Mouse (Mus musculus) G1E (cell line): ENCODE measurements around the gene Artn.

Source experiments
- CTCF ChIP-seq: IDR thresholded peaks from 2 replicates; pipeline ENCODE4 v1.5.1; 2012; ENCODE audit warnings: low read depth, low read length, inconsistent platforms, mixed read lengths
- GATA1 ChIP-seq: IDR thresholded peaks from 2 replicates; pipeline ENCODE4 v1.6.1; 2012; ENCODE audit warnings: borderline replicate concordance, low read length, inconsistent platforms, mixed read lengths

GRCm38 (mm10) chr4:117890031-117890430, 39.5 kb downstream of the Artn start:
- no peak for TF ChIP-seq CTCF
- TF ChIP-seq GATA1, result no peak
